Mouse (Mus musculus) midbrain, embryonic 16.5 days (tissue): ENCODE measurements around the gene Spata45. TPM values are rescaled to one million over a fixed set of nuclear protein-coding genes. Genes with fewer than 3 reads are reported as not detected.

ENCODE experiments used
- ATAC-seq: fragments of 200-750 bp; cut with Nextera tagmentation; 2 replicates; pipeline ENCODE4 v1.8.0; 2017; ENCODE audit warnings: moderate TSS enrichment
- H3K27ac ChIP-seq: fragments of 300-500 bp; sonication (generic); 2 replicates; pipeline ENCODE4 v1.5.1; 2014; ENCODE audit warnings: mild to moderate bottlenecking, low read length, mixed read lengths
- H3K27me3 ChIP-seq: fragments of 300-500 bp; sonication (generic); 2 replicates; pipeline ENCODE4 v1.6.1; 2014; ENCODE audit warnings: low read depth, low read length, mixed read lengths; ENCODE audit not compliant: control insufficient read depth, insufficient read depth
- H3K36me3 ChIP-seq: fragments of 300-500 bp; sonication (generic); 2 replicates; pipeline ENCODE4 v1.6.1; 2014; ENCODE audit warnings: mild to moderate bottlenecking, low read length, moderate library complexity, mixed read lengths; ENCODE audit not compliant: control insufficient read depth, insufficient read depth
- H3K4me1 ChIP-seq: fragments of 300-500 bp; sonication (generic); 2 replicates; pipeline ENCODE4 v1.6.1; 2014; ENCODE audit warnings: mild to moderate bottlenecking, low read length, mixed read lengths; ENCODE audit not compliant: control insufficient read depth, insufficient read depth
- H3K4me2 ChIP-seq: fragments of 300-500 bp; sonication (generic); 2 replicates; pipeline ENCODE4 v1.6.1; 2014; ENCODE audit warnings: mild to moderate bottlenecking, low read length, mixed read lengths
- H3K4me3 ChIP-seq: fragments of 300-500 bp; sonication (generic); 2 replicates; pipeline ENCODE4 v1.5.1; 2014; ENCODE audit warnings: low read depth, mild to moderate bottlenecking, low read length, moderate library complexity, mixed read lengths
- H3K9ac ChIP-seq: fragments of 300-500 bp; sonication (generic); 2 replicates; pipeline ENCODE4 v1.6.1; 2014; ENCODE audit warnings: low read depth, low read length, mixed read lengths
- H3K9me3 ChIP-seq: fragments of 300-500 bp; sonication (generic); replicated peaks from 2 replicates; pipeline ENCODE4 v1.6.1; 2014; ENCODE audit warnings: mild to moderate bottlenecking, low read length, mixed read lengths; ENCODE audit not compliant: control insufficient read depth, poor library complexity, severe bottlenecking
- WGBS: fragments of 180-500 bp; shearing (Covaris S2); extraction: QIAGEN DNeasy Blood & Tissue Kit; methylation state at CpG from one replicate; pipeline ENCODE4 v1.1.7; 2014; 5-methylcytosine and 5-hydroxymethylcytosine counted together
- polyA plus RNA-seq: library from polyadenylated mRNA; unstranded; fragments of >200 nt; fragmentation: Nextera tagmentation; extraction: Ambion mirVana; gene quantifications from 2 replicates; pipeline ENCODE4 v1.2.1, GENCODE M21; 2015

The Spata45 gene
- polyA plus RNA-seq, 1 experiment from 2014 or later: not detected

DNA sequence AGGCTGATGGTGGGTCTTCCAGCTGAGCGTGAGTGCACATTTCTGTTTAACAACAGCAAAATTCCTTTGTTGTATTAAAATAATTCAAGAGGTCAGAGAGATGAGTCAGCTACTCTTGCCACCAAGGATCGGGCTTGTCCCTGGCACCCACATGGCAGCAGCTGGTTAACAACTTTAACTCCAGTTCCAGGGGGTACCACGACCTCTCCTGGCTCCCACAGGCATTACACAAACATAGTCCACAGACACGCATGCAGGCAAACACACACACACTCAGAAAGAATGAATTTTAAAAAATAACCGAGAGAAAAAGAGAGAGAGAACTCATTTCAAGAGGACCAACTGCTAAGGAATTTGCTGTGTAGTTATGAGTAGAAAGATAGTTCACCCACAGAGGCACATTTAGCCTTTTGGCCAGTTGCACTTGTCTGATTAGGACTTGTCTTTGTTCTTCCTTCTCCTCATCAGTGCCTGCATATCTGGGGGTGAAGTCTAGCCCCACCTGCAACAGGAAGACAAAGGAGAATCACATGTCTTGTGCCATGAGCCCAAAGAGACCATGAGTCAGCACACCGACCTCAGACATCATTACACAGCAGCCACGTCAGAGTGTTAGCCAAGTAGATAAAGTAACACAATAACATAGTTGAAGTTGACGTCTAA lies 18.6 kb downstream of the Spata45 start:
- Histone ChIP-seq H3K4me2 (no peak overlapping the region), H3K36me3 (no peaks in the 10 kb centered on the region), H3K9ac (no peak overlapping the region), H3K27me3 (no peaks in the 10 kb centered on the region), H3K4me3 (no peak overlapping the region), H3K9me3 (no peaks in the 10 kb centered on the region), H3K27ac (no peak overlapping the region), H3K4me1 (no peaks in the 10 kb centered on the region)
- WGBS: 74% methylated on average over 8 of the region's 8 CpGs
- no peak for ATAC-seq

DNA sequence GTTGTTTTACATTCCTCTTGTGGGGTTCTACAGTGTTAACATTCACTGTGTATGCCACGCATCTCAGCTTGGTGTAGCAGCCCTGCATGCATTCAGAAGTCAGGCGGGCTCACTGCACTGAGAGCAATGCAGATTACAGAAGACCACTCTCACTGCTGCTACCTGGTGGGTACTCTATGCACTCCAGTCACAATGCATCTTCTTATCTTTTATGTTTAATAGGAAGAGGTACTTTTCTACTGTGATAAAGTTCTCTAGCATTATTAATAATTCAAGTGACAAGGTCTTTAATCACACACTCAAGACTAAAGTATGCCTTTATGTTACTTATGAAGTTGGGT lies 19.1 kb downstream of the Spata45 start:
- no peak for ATAC-seq
- WGBS: 54% methylated on average over 2 of the region's 2 CpGs
- H3K4me1 ChIP-seq: no peaks in the 10 kb centered on the region
- no peaks in the 10 kb centered on the region for H3K9me3 ChIP-seq
- H3K4me3 ChIP-seq: no peak overlapping the region
- no peak overlapping the region for H3K27ac ChIP-seq
- H3K4me2 ChIP-seq: no peak overlapping the region
- H3K27me3 ChIP-seq: no peaks in the 10 kb centered on the region
- no peaks in the 10 kb centered on the region for H3K36me3 ChIP-seq
- no peak overlapping the region for H3K9ac ChIP-seq

DNA sequence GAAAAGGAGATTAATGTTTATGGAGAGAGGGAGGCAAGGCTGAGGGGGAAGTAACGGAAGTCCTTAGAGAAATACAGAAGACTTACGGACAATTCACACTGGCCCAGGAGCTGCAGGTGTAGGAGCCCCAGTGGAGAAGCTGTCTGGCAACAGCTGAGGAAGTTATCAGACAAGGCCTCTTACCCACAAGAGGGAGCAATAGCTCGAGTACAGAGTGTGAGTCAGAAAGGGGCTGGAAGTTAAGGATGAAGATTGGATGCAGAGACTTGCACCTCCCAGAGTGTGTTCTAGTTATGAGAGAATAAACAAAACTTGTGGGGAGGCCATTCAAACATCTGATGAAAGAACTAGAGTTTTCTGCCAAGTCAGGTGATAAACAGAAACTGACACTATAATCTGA lies 21.0 kb downstream of the Spata45 start:
- peaks cover 7% of the 10 kb centered on the region for H3K4me1 ChIP-seq
- no peaks in the 10 kb centered on the region for H3K36me3 ChIP-seq
- H3K4me3 ChIP-seq: no peak overlapping the region
- H3K27me3 ChIP-seq: no peaks in the 10 kb centered on the region
- no peaks in the 10 kb centered on the region for H3K9me3 ChIP-seq
- 62% methylated on average over 3 of the region's 3 CpGs for WGBS
- ATAC-seq: no peak
- H3K4me2 ChIP-seq: no peak overlapping the region
- no peak overlapping the region for H3K27ac ChIP-seq
- H3K9ac ChIP-seq: no peak overlapping the region

DNA sequence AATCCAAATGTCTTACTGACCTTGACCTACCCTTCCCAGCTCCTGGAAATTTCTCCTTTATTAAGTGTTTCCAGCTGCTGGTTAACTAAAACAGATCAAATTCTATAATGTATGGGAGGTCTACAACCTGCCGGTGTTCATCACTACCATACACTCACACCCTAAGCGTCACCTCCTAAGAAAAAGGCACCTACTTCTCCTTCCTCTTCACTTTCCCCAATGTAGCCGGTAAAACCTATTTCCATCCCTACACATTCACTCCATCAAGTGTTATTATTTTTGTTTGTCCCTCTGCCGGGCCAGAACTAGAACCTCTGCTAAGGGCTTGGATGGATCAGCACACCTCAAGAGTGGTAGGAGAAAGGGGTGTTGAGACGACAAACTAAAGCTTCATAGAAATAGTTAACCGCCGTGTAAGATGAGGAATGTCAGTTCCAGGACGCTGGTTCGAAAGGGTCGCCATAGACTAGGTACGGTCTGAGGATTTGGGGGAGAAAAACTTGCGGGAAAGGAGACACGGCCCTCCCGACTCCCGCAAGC lies 25.9 kb downstream of the Spata45 start:
- peak overlapping the region; percentile 76 for H3K27ac ChIP-seq
- peak overlapping the region; percentile 93 for H3K4me2 ChIP-seq
- H3K27me3 ChIP-seq: no peaks in the 10 kb centered on the region
- H3K9me3 ChIP-seq: no peaks in the 10 kb centered on the region
- ATAC-seq: no peak; the same call in 1 of the 2 replicates
- H3K36me3 ChIP-seq: no peaks in the 10 kb centered on the region
- 6% methylated on average over 15 of the region's 15 CpGs for WGBS
- H3K4me1 ChIP-seq: peaks cover 15% of the 10 kb centered on the region
- H3K4me3 ChIP-seq: peak overlapping the region; percentile 83
- peak overlapping the region; percentile 81 for H3K9ac ChIP-seq

DNA sequence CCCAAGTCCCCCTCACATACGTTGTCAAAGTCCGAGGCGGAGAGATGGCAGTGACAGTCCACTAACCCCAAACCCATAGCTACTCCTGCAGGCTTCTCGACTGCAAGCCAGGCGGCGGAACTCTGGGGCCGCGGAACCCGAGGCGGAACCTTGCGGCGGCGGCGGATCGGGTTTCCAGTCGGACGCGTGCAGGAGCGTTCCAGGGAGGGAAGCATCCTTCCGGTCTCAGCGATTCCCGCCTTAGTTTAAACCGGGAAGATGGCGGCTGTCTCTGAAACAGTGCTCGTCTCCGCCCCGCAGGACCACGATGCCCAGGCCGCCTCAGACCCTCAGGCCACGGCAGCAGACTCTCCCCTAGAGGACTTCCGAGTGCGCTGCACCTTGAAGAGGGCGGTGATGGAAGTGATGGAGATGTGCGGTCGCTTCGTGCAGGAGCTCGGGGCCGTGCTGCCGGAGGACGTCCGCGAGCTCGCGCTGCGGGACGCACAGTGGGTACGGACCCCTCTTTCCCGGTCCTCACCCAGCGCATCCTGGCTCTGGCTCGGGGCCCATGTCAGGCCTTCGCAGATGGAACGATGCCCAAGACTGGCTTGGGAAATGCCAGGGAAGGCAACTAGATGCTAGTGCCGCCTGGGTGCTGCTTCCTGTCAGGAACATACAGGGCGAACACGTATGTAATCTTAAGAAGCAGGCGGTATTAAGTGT lies 26.5 kb downstream of the Spata45 start, which contains the start of the genes Tatdn3 and Nsl1:
Tatdn3 (minus strand) TSS at position 152 of the 705 bp plus-strand sequence.
Nsl1 (plus strand) TSS at position 232 of the 705 bp plus-strand sequence.
- H3K36me3 ChIP-seq: no peaks in the 10 kb centered on the region
- peak within 1 kb of the TSS; percentile 81 for H3K9ac ChIP-seq
- H3K4me2 ChIP-seq: peak within 1 kb of the TSS; percentile 93
- H3K27me3 ChIP-seq: no peaks in the 10 kb centered on the region
- H3K4me3 ChIP-seq: peak within 1 kb of the TSS; percentile 83
- H3K9me3 ChIP-seq: no peaks in the 10 kb centered on the region
- peak; percentile 94 for ATAC-seq
- peak within 1 kb of the TSS; percentile 76 for H3K27ac ChIP-seq
- H3K4me1 ChIP-seq: peaks cover 15% of the 10 kb centered on the region
- WGBS: under 1% methylated on average over 56 of the region's 56 CpGs

DNA sequence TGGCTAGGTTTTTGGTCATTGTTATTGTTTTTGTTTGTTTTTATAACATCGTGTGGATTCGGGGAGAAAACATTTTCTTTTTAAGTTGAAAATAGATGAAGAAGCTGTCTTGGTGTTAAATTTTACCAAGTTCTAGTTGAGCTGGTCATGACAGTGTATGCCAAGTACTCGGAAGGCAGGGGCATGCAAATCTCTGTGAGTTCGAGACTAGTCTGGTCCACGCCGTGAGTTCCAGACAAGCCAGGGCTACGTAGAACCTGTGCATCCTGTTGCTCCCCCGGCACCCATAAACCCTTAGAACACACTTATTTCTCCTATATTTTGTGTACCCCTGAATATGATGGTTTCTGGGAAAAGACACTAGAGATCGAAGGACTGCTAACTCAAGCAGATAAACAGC lies 27.3 kb downstream of the Spata45 start:
- Histone ChIP-seq H3K9ac (no peak overlapping the region), H3K27ac (no peak overlapping the region), H3K4me3 (peak overlapping the region; percentile 83), H3K4me2 (peak overlapping the region; percentile 93), H3K36me3 (no peaks in the 10 kb centered on the region), H3K9me3 (no peaks in the 10 kb centered on the region), H3K4me1 (peaks cover 15% of the 10 kb centered on the region), H3K27me3 (no peaks in the 10 kb centered on the region)
- no peak for ATAC-seq
- WGBS: 59% methylated on average over 9 of the region's 9 CpGs

DNA sequence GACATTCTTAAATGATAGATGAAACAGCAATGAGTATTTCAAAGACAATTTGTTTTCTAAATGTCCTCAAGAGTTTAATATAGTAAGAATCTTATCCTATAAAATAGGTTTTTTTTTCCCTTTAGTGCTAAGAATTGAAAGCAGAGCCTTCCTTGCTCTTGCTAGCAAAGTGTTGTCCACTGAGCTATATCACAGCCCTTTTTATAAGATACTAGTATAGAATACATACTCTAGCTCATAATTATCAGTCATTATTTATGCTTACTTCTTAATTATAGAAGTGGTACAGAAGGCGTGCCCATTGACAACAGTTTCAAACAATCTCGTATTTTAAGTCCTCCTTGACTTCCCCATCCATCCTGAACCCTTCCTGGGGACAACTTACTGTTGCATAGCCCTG lies 28.1 kb downstream of the Spata45 start:
- Histone ChIP-seq H3K4me1 (peaks cover 15% of the 10 kb centered on the region), H3K4me2 (no peak overlapping the region), H3K27ac (no peak overlapping the region), H3K9me3 (no peaks in the 10 kb centered on the region), H3K9ac (no peak overlapping the region), H3K36me3 (no peaks in the 10 kb centered on the region), H3K27me3 (no peaks in the 10 kb centered on the region), H3K4me3 (no peak overlapping the region)
- WGBS: 95% methylated on average over 2 of the region's 2 CpGs
- ATAC-seq: no peak

DNA sequence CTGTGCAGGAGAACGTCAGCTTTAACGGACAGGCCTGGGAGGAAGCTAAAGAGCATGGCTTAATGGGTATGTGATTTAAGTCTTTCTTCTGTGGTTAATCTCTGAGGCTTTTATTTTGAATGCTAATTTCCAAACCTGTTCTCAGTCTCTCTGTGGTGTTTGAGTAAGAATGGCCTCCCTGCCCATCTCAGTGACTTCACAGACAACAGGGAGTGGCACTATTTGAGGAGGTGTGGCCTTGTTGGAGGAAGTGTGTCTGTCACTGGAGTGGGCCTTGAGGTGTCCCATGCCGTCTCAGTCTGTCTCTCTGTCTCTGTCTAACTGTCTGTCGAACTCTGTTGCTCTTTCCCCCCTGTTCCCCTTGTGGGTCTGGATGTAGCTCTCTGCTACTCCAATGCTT lies 28.7 kb downstream of the Spata45 start:
- Histone ChIP-seq H3K4me1 (peaks cover 15% of the 10 kb centered on the region), H3K27ac (no peak overlapping the region), H3K36me3 (no peaks in the 10 kb centered on the region), H3K27me3 (no peaks in the 10 kb centered on the region), H3K9me3 (no peaks in the 10 kb centered on the region), H3K9ac (no peak overlapping the region), H3K4me2 (no peak overlapping the region), H3K4me3 (no peak overlapping the region)
- 83% methylated on average over 4 of the region's 4 CpGs for WGBS
- ATAC-seq: no peak

DNA sequence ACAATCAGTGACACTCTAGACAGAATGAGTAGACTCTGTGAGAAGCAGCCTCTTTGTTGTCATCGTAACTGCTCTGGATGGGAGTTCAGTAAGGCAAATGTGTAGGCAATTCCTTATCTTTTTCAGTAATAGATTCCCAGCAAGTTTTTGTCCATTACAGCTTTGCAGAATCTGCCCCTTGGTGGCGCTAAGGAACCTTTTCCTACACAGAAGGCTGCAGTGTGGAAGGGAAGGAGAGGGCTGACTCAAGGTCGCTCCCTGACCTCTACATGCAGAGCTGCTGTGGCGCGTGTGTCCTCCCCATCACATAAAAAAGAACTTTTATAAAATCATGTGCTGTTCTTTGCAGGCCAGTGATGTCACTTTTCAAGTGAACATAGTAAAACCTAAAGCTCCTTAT lies 31.9 kb downstream of the Spata45 start:
- H3K9ac ChIP-seq: no peak overlapping the region
- no peaks in the 10 kb centered on the region for H3K27me3 ChIP-seq
- H3K9me3 ChIP-seq: no peaks in the 10 kb centered on the region
- no peak overlapping the region for H3K27ac ChIP-seq
- no peak for ATAC-seq
- WGBS: 83% methylated on average over 5 of the region's 5 CpGs
- no peak overlapping the region for H3K4me2 ChIP-seq
- H3K36me3 ChIP-seq: no peaks in the 10 kb centered on the region
- no peak overlapping the region for H3K4me3 ChIP-seq
- H3K4me1 ChIP-seq: peaks cover 5% of the 10 kb centered on the region
